Mouse (Mus musculus): ENCODE results near the gene Srek1ip1.

Srek1ip1 gene

GRCm38 (mm10) chr13:104792184-104792583 is at the start of gene Srek1ip1:
Srek1ip1 (plus strand) TSS chr13:104792484.
- DNase-seq (ENCODE audit: low spot score), result no peak

GRCm38 (mm10) chr13:104742866-104743265 is 49.4 kb upstream of the Srek1ip1 start:
- DNase-seq (ENCODE audit: low spot score), result no peak

- no peak for DNase-seq (ENCODE audit: low spot score)
Measured at GRCm38 (mm10) chr13:104747032-104747431, 45.3 kb upstream of the Srek1ip1 start.

- DNase-seq (ENCODE audit: low spot score), result no peak
Measured at GRCm38 (mm10) chr13:104759381-104759780, 32.9 kb upstream of the Srek1ip1 start.

- DNase-seq (ENCODE audit: low spot score), result no peak
Measured at GRCm38 (mm10) chr13:104762401-104762800, 29.9 kb upstream of the Srek1ip1 start.

- DNase-seq (ENCODE audit: low spot score), result no peak
Measured at GRCm38 (mm10) chr13:104763193-104763592, 29.1 kb upstream of the Srek1ip1 start.

GRCm38 (mm10) chr13:104779104-104779670 is 13.1 kb upstream of the Srek1ip1 start:
- no peak for DNase-seq (ENCODE audit: low spot score)

GRCm38 (mm10) chr13:104787260-104787659 is 5.0 kb upstream of the Srek1ip1 start:
- DNase-seq (ENCODE audit: low spot score), result no peak

GRCm38 (mm10) chr13:104789663-104790062 is 2.6 kb upstream of the Srek1ip1 start:
- peak; percentile 4 for DNase-seq (ENCODE audit: low spot score)

GRCm38 (mm10) chr13:104794421-104794820 is 2.1 kb downstream of the Srek1ip1 start:
- DNase-seq (ENCODE audit: low spot score), result no peak

GRCm38 (mm10) chr13:104799067-104799466 is 6.8 kb downstream of the Srek1ip1 start:
- no peak for DNase-seq (ENCODE audit: low spot score)

- DNase-seq (ENCODE audit: low spot score), result no peak
Measured at GRCm38 (mm10) chr13:104799566-104800182, 7.4 kb downstream of the Srek1ip1 start.

GRCm38 (mm10) chr13:104805681-104806080 is 13.4 kb downstream of the Srek1ip1 start:
- peak; percentile 8 for DNase-seq (ENCODE audit: low spot score)

GRCm38 (mm10) chr13:104816270-104816634 is 24.0 kb downstream of the Srek1ip1 start:
- DNase-seq (ENCODE audit: low spot score), result peak; percentile 3

GRCm38 (mm10) chr13:104816635-104817571 is 24.6 kb downstream of the Srek1ip1 start, which contains the start of gene Cwc27:
Cwc27 (minus strand) TSS chr13:104817142.
- peak; percentile 77 for DNase-seq (ENCODE audit: low spot score)

- DNase-seq (ENCODE audit: low spot score), result no peak
Measured at GRCm38 (mm10) chr13:104817696-104818095, 25.4 kb downstream of the Srek1ip1 start.

- DNase-seq (ENCODE audit: low spot score), result no peak
Measured at GRCm38 (mm10) chr13:104821192-104821591, 28.9 kb downstream of the Srek1ip1 start.

- DNase-seq (ENCODE audit: low spot score), result no peak
Measured at GRCm38 (mm10) chr13:104821908-104822307, 29.6 kb downstream of the Srek1ip1 start.

- no peak for DNase-seq (ENCODE audit: low spot score)
Measured at GRCm38 (mm10) chr13:104822411-104822838, 30.1 kb downstream of the Srek1ip1 start.

- no peak for DNase-seq (ENCODE audit: low spot score)
Measured at GRCm38 (mm10) chr13:104825470-104825869, 33.2 kb downstream of the Srek1ip1 start.

- no peak for DNase-seq (ENCODE audit: low spot score)
Measured at GRCm38 (mm10) chr13:104832811-104833210, 40.5 kb downstream of the Srek1ip1 start.

- DNase-seq (ENCODE audit: low spot score), result no peak
Measured at GRCm38 (mm10) chr13:104837628-104838027, 45.3 kb downstream of the Srek1ip1 start.

- no peak for DNase-seq (ENCODE audit: low spot score)
Measured at GRCm38 (mm10) chr13:104841937-104842336, 49.7 kb downstream of the Srek1ip1 start.

Measured in ovary, postnatal 14 days (tissue).